Mouse (Mus musculus): ENCODE measurements around the gene Nat8f4.
"Not testable (repeated sequence)": the region's sequence is repeated elsewhere in the genome, so short reads cannot be mapped to it uniquely, and the experiment has no call there.

Nat8f4 gene

GRCm38 (mm10) chr6:85904642-85905061 lies at the start of gene Nat8f4:
TSS of gene Nat8f4 (minus strand) at chr6:85904884.
- DNase-seq (ENCODE audit: low spot score): peak; percentile 77

GRCm38 (mm10) chr6:85948549-85948948 lies 43.9 kb upstream of the Nat8f4 start:
- no peak for DNase-seq (ENCODE audit: low spot score)

GRCm38 (mm10) chr6:85942469-85942868 lies 37.8 kb upstream of the Nat8f4 start:
- DNase-seq (ENCODE audit: low spot score): no peak

GRCm38 (mm10) chr6:85938701-85939100 lies 34.0 kb upstream of the Nat8f4 start:
- DNase-seq (ENCODE audit: low spot score): no peak

GRCm38 (mm10) chr6:85936508-85937465 lies 32.1 kb upstream of the Nat8f4 start:
- DNase-seq (ENCODE audit: low spot score): peak; percentile 82

GRCm38 (mm10) chr6:85935646-85936045 lies 31.0 kb upstream of the Nat8f4 start:
- no peak for DNase-seq (ENCODE audit: low spot score)

- no peak for DNase-seq (ENCODE audit: low spot score)
These were observed 29.4 kb upstream of the Nat8f4 start for GRCm38 (mm10) chr6:85934047-85934446.

- DNase-seq (ENCODE audit: low spot score): no peak
These were observed 24.6 kb upstream of the Nat8f4 start for GRCm38 (mm10) chr6:85929312-85929711.

GRCm38 (mm10) chr6:85927476-85928464 lies 23.1 kb upstream of the Nat8f4 start:
- no peak for DNase-seq (ENCODE audit: low spot score)

GRCm38 (mm10) chr6:85926709-85927108 lies 22.0 kb upstream of the Nat8f4 start:
- no peak for DNase-seq (ENCODE audit: low spot score)

GRCm38 (mm10) chr6:85923643-85924042 lies 19.0 kb upstream of the Nat8f4 start:
- no peak for DNase-seq (ENCODE audit: low spot score)

- no peak for DNase-seq (ENCODE audit: low spot score)
These were observed 14.7 kb upstream of the Nat8f4 start for GRCm38 (mm10) chr6:85919401-85919800.

- not testable (repeated sequence) for DNase-seq (ENCODE audit: low spot score)
These were observed 13.7 kb upstream of the Nat8f4 start for GRCm38 (mm10) chr6:85918341-85918740.

GRCm38 (mm10) chr6:85916596-85916995 lies 11.9 kb upstream of the Nat8f4 start:
- DNase-seq (ENCODE audit: low spot score): no peak

- DNase-seq (ENCODE audit: low spot score): peak; percentile 78
These were observed 11.1 kb upstream of the Nat8f4 start, which contains the start of gene Nat8f1 for GRCm38 (mm10) chr6:85915539-85916513. TSS of gene Nat8f1 (minus strand) at chr6:85915687.

- no peak for DNase-seq (ENCODE audit: low spot score)
These were observed 10.5 kb upstream of the Nat8f4 start for GRCm38 (mm10) chr6:85915141-85915538.

GRCm38 (mm10) chr6:85911587-85911986 lies 6.9 kb upstream of the Nat8f4 start, which contains the start of gene Tprkb:
TSS of gene Tprkb (plus strand) at chr6:85911865.
- DNase-seq (ENCODE audit: low spot score): no peak

- DNase-seq (ENCODE audit: low spot score): no peak
These were observed 5.0 kb upstream of the Nat8f4 start for GRCm38 (mm10) chr6:85909704-85910103.

GRCm38 (mm10) chr6:85908341-85908740 lies 3.7 kb upstream of the Nat8f4 start:
- DNase-seq (ENCODE audit: low spot score): no peak

GRCm38 (mm10) chr6:85906911-85907351 lies 2.2 kb upstream of the Nat8f4 start:
- not testable (repeated sequence) for DNase-seq (ENCODE audit: low spot score)

- DNase-seq (ENCODE audit: low spot score): no peak
These were observed 2.4 kb downstream of the Nat8f4 start for GRCm38 (mm10) chr6:85902303-85902702.

All from ovary, postnatal 14 days (tissue).